In genomic region chr5:147186781-147187551, GRCm38 (mm10) we compare ENCODE assay signal across 9 mouse cellular contexts. TPM values are rescaled to one million over a fixed set of nuclear protein-coding genes. Genes with fewer than 3 reads are reported as not detected.
DNase-seq lines count a peak whose midpoint lies in the region; ATAC-seq and TF ChIP-seq lines count a peak whose summit lies in the region.
"Had no signal": no experiment of that assay in that cellular context is flagged by ENCODE, and none has a peak within 500 bp of the region (broad histone marks: within the 10 kb centered on the region; RNA-seq: fewer than 3 reads in every experiment).

No protein-coding gene starts in this region.

- H3K27me3 ChIP-seq in kidney, embryonic 15.5 days = peaks cover 96% of the 10 kb centered on the region
- peaks cover 66% of the 10 kb centered on the region for H3K27me3 ChIP-seq in forebrain, postnatal 0 days (ENCODE audit: insufficient read depth, low read length)
- H3K27me3 ChIP-seq in liver, embryonic 15.5 days = peaks cover 80% of the 10 kb centered on the region

- TF ChIP-seq CTCF in bone marrow macrophage, adult 2 months (IDR thresholded peaks at IDR 0.05; ENCODE audit: low read depth, low read length) = no peak
- TF ChIP-seq CTCF in forebrain, postnatal 0 days (IDR thresholded peaks at IDR 0.05; ENCODE audit: low read depth) = no peak

- no peak for TF ChIP-seq POLR2A in bone marrow macrophage, adult 2 months (IDR thresholded peaks at IDR 0.05; ENCODE audit: borderline replicate concordance, low read depth, low read length)

- no peak for DNase-seq in kidney, adult 18-20 months
- DNase-seq in forebrain, postnatal 0 days = peak; percentile 39
- DNase-seq in frontal cortex, postnatal 14 days (ENCODE audit: low spot score in 2 of 2) = no peak
- no peak for DNase-seq in layer of hippocampus, adult 11-12 months (ENCODE audit: low spot score)

- H3K9me3 ChIP-seq in kidney, embryonic 15.5 days (replicated peaks) = no peaks in the 10 kb centered on the region; the same call in 1 of the 2 replicates
- H3K9me3 ChIP-seq in forebrain, postnatal 0 days (ENCODE audit: low read length) = no peaks in the 10 kb centered on the region
- H3K9me3 ChIP-seq in liver, embryonic 15.5 days (replicated peaks) = no peaks in the 10 kb centered on the region

- H3K36me3 ChIP-seq in kidney, embryonic 15.5 days = no peaks in the 10 kb centered on the region
- no peaks in the 10 kb centered on the region for H3K36me3 ChIP-seq in forebrain, postnatal 0 days (ENCODE audit: insufficient read depth)
- no peaks in the 10 kb centered on the region for H3K36me3 ChIP-seq in liver, embryonic 15.5 days (replicated peaks)

- H3K4me3 ChIP-seq in kidney, embryonic 15.5 days (replicated peaks) = peak overlapping the region; percentile 29
- peak overlapping the region; percentile 60 for H3K4me3 ChIP-seq in bone marrow macrophage, adult 2 months (ENCODE audit: insufficient read depth, low read length)
- peak overlapping the region; percentile 12 for H3K4me3 ChIP-seq in forebrain, postnatal 0 days (ENCODE audit: low read depth, low read length)
- peak overlapping the region; percentile 21 for H3K4me3 ChIP-seq in liver, embryonic 15.5 days (replicated peaks)

- no peak for ATAC-seq in kidney, embryonic 15.5 days (replicated peaks; ENCODE audit: low FRiP score)
- ATAC-seq in forebrain, postnatal 0 days = no peak
- ATAC-seq in liver, embryonic 15.5 days (ENCODE audit: insufficient read depth) = no peak
- no peak for ATAC-seq in erythroid progenitor cell, adult 5-6 weeks (replicated peaks; ENCODE audit: low FRiP score, poor library complexity, severe bottlenecking)

- no peak overlapping the region for H3K9ac ChIP-seq in kidney, embryonic 15.5 days
- no peak overlapping the region for H3K9ac ChIP-seq in forebrain, postnatal 0 days
- H3K9ac ChIP-seq in liver, embryonic 15.5 days = no peak overlapping the region

- peak overlapping the region; percentile 42 for H3K4me2 ChIP-seq in kidney, embryonic 15.5 days
- peak overlapping the region; percentile 37 for H3K4me2 ChIP-seq in forebrain, postnatal 0 days (ENCODE audit: low read depth)
- H3K4me2 ChIP-seq in liver, embryonic 15.5 days = peak overlapping the region; percentile 45

- H3K27ac ChIP-seq in kidney, embryonic 15.5 days = no peak overlapping the region
- no peak overlapping the region for H3K27ac ChIP-seq in bone marrow macrophage, adult 2 months (ENCODE audit: insufficient read depth, low read depth, low read length)
- H3K27ac ChIP-seq in forebrain, postnatal 0 days (ENCODE audit: low read depth, low read length) = no peak overlapping the region
- no peak overlapping the region for H3K27ac ChIP-seq in liver, embryonic 15.5 days (replicated peaks)

- WGBS in kidney, embryonic 15.5 days = under 1% methylated on average over 37 of the region's 37 CpGs
- WGBS in forebrain, postnatal 0 days = under 1% methylated on average over 37 of the region's 37 CpGs
- WGBS in liver, embryonic 15.5 days (ENCODE audit: insufficient replicate concordance) = 2% methylated on average over 37 of the region's 37 CpGs

- H3K4me1 ChIP-seq in kidney, embryonic 15.5 days = peaks cover 33% of the 10 kb centered on the region
- H3K4me1 ChIP-seq in bone marrow macrophage, adult 2 months (ENCODE audit: control insufficient read depth, insufficient read depth, low read length) = peaks cover 3% of the 10 kb centered on the region
- peaks cover 7% of the 10 kb centered on the region; the same call in 1 of the 2 replicates for H3K4me1 ChIP-seq in forebrain, postnatal 0 days (ENCODE audit: insufficient read depth)
- peaks cover 23% of the 10 kb centered on the region for H3K4me1 ChIP-seq in liver, embryonic 15.5 days (replicated peaks)

RNA-seq across cellular contexts. Expression of gene Gsx1, which starts 1.5 kb away (rescaled TPM):
- not detected in 2 replicates for polyA plus RNA-seq in kidney, embryonic 15.5 days (2015; fragmentation: Nextera tagmentation; extraction: Ambion mirVana)
- polyA plus RNA-seq in bone marrow macrophage, adult 2 months (2012; ENCODE audit: insufficient read depth, insufficient read length, missing spikeins) = not detected in 2 replicates
- total RNA-seq in forebrain, postnatal 0 days (2014; rRNA removed) = 1.2 and 3.2 TPM in 2 replicates
- 1.2 and 1.4 TPM in 2 replicates for polyA plus RNA-seq in forebrain, postnatal 0 days (2015; fragmentation: Nextera tagmentation; extraction: Ambion mirVana)
- not detected in 2 replicates for polyA plus RNA-seq in liver, embryonic 15.5 days (2015; fragmentation: Nextera tagmentation; extraction: Ambion mirVana)
- total RNA-seq in erythroid progenitor cell, adult 5-6 weeks (2015; ENCODE audit: low replicate concordance) = not detected in 2 replicates
- total RNA-seq in erythroid progenitor cell, adult 5-6 weeks (2017; ENCODE audit: low replicate concordance) = not detected in 2 replicates
- total RNA-seq: adrenal gland, postnatal 36 days had no signal
